Mouse (Mus musculus): Measurements from ENCODE around the gene Gm4792. TPM values are rescaled to one million over a fixed set of nuclear protein-coding genes. Genes with fewer than 3 reads are reported as not detected.

Gene Gm4792
- polyA plus RNA-seq, 1 experiment from 2014 or later: not detected

DNA sequence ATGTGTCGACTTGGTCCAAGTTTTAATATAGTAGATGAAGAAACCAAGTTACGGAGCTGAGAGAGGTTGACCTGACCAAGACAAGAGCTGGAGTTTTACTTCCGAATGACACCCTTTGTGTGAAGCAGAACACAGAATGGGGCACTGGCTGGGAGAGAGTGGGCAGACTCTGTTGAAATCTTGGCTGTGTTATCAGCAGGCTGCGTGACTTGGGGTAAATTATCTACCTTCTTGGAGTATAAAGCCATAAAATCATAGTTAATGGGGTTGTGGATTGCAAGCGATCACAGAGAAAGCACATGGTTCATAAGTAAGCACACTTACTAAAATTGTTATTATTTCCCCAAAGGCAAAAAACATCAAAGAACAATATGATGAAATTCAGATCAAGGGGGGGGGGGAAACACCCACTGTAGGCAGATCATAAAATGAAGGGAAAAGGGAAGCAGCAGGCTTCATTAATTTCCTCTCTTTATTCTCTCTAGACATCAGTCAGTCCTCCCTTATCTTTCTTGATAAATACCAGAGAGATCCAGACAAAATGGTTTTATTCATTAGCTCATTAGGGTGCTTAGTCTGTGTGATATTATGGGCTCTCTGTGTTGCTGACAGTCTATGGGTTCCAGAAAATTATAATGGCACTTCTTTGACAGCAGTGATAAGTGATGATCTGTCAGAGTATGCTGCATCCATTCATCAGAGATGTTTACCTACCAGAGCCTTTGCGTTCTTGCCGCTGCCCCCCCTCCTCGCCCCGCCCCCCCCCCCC lies 12.2 kb upstream of the Gm4792 start:
- Histone ChIP-seq H3K9me3 (ENCODE audit: low read length) (no peaks in the 10 kb centered on the region), H3K4me2 (replicated peaks; ENCODE audit: low read depth, low read length) (no peak overlapping the region), H3K36me3 (ENCODE audit: insufficient read depth, low read length) (no peaks in the 10 kb centered on the region), H3K27me3 (ENCODE audit: insufficient read depth, low read length) (peaks cover 21% of the 10 kb centered on the region), H3K4me3 (ENCODE audit: low read length) (no peak overlapping the region), H3K27ac (ENCODE audit: low read length) (no peak overlapping the region), H3K9ac (replicated peaks; ENCODE audit: low read length) (no peak overlapping the region), H3K4me1 (ENCODE audit: insufficient read depth, low read length) (peaks cover 10% of the 10 kb centered on the region; the same call in 1 of the 2 replicates)
- 53% methylated on average over 8 of the region's 9 CpGs for WGBS
- ATAC-seq (ENCODE audit: low FRiP score, low TSS enrichment): no peak

DNA sequence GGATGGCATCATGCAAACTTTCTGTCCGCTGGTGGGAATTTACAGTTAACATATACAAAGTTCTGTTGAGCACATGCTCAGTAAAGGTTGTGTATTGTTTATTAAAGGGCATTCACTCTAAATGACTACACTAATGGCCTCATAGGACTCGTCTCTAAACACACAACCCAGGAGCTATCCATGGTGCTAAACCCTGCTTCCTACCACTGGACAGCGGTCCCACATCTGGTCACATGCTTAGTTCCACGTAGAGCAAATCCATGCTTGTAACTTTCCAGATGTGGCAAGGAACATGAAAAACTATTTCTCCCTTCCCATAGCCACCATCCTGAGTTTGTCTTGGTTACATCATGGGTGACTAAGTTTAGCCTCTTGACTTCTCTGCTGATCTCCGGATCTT lies 7.0 kb upstream of the Gm4792 start:
- Histone ChIP-seq H3K4me1 (ENCODE audit: insufficient read depth, low read length) (no peaks in the 10 kb centered on the region), H3K27me3 (ENCODE audit: insufficient read depth, low read length) (peaks cover 5% of the 10 kb centered on the region; the same call in 1 of the 2 replicates), H3K4me2 (replicated peaks; ENCODE audit: low read depth, low read length) (no peak overlapping the region), H3K27ac (ENCODE audit: low read length) (no peak overlapping the region), H3K9me3 (ENCODE audit: low read length) (no peaks in the 10 kb centered on the region), H3K36me3 (ENCODE audit: insufficient read depth, low read length) (no peaks in the 10 kb centered on the region), H3K4me3 (ENCODE audit: low read length) (no peak overlapping the region), H3K9ac (replicated peaks; ENCODE audit: low read length) (no peak overlapping the region)
- no peak for ATAC-seq (ENCODE audit: low FRiP score, low TSS enrichment)
- 61% methylated on average over 5 of the region's 5 CpGs for whole genome bisulfite sequencing

DNA sequence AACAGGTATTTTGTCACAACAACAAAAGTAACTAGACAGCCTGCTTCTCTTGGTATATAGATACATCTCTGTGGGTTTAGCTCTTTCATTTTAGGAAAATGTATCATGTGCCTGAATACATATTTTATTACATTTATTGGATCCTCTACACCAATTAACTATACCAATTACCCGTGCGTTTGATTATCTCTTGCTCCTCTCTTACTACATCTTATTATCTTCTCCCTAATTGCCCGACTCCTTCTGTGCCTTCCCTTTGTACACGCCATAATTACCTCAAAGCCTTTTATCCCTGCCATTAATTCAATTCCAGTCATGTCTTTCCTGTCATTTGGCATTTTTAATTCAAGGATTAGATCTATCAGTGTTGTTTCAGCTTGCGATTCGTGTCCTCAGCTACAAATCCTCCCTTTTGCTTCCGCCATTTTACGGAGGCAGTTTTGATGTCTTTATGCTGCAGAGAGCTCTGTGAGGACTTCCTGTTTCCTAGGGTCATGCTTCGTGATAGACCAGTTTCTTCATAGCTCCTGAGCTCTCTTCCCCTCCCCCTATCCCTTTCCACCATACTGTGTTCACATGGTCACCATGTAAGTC lies 5.7 kb upstream of the Gm4792 start:
- H3K9ac ChIP-seq (replicated peaks; ENCODE audit: low read length): no peak overlapping the region
- H3K36me3 ChIP-seq (ENCODE audit: insufficient read depth, low read length): no peaks in the 10 kb centered on the region
- 83% methylated on average over 9 of the region's 9 CpGs for WGBS
- ATAC-seq (ENCODE audit: low FRiP score, low TSS enrichment): no peak
- H3K4me1 ChIP-seq (ENCODE audit: insufficient read depth, low read length): no peaks in the 10 kb centered on the region
- no peak overlapping the region for H3K4me3 ChIP-seq (ENCODE audit: low read length)
- H3K9me3 ChIP-seq (ENCODE audit: low read length): no peaks in the 10 kb centered on the region
- no peak overlapping the region for H3K4me2 ChIP-seq (replicated peaks; ENCODE audit: low read depth, low read length)
- no peaks in the 10 kb centered on the region for H3K27me3 ChIP-seq (ENCODE audit: insufficient read depth, low read length)
- no peak overlapping the region for H3K27ac ChIP-seq (ENCODE audit: low read length)

DNA sequence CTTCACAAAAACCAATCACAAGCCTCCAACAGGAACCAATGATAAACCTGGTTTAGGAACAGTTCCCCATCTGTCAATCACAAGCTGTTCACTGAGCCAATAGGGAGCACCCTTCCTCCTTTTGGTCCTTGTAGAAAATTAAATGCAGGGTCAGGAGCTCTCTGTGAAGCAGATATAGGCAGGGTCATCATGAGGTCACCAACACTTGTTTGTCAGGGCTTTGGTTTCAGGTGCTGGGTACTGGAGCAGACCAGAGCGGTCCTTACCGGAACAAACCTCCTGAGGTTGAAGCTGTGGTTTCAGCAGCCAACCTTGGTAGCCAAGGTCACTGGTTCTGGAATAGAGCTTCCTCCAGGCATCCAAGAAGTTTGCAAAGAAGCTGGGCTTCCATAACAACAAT lies 798 bp upstream of the Gm4792 start:
- H3K27ac ChIP-seq (ENCODE audit: low read length): no peak overlapping the region
- no peaks in the 10 kb centered on the region for H3K4me1 ChIP-seq (ENCODE audit: insufficient read depth, low read length)
- no peak overlapping the region for H3K9ac ChIP-seq (replicated peaks; ENCODE audit: low read length)
- 79% methylated on average over 2 of the region's 2 CpGs for WGBS
- H3K4me3 ChIP-seq (ENCODE audit: low read length): no peak overlapping the region
- H3K27me3 ChIP-seq (ENCODE audit: insufficient read depth, low read length): no peaks in the 10 kb centered on the region
- H3K4me2 ChIP-seq (replicated peaks; ENCODE audit: low read depth, low read length): no peak overlapping the region
- no peaks in the 10 kb centered on the region for H3K9me3 ChIP-seq (ENCODE audit: low read length)
- no peak for ATAC-seq (ENCODE audit: low FRiP score, low TSS enrichment)
- H3K36me3 ChIP-seq (ENCODE audit: insufficient read depth, low read length): no peaks in the 10 kb centered on the region

DNA sequence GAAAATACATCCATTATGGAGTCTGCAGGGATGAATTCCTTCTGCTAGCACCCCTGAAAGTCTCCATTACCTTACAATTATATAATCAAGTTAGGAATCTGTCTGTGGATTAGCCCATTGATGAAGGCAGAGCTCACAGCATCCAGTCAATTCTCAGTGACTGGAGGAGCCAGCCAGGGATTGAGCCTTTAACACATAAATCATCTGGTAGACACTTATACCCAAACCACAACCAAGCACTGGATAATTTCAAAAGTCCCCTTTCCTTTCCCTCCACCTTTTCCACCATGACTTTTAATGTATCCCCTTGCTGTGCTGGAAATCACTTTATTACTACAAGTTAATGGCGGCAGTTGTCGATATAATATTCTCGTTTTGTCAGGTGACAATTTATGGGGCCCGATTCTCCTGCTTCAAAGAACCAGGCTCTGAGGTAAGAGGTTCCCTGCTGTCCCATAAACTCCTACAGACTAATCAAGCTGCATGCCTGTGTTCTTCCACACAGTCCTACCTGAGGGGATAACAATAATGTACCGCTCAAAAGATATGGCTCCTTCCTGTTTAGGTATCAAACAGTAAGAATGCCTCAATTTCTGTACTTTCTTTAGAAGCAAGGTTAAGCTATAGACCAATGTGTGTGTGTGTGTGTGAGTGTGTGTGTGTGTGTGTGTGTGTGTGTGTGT lies 2.4 kb downstream of the Gm4792 start:
- 89% methylated on average over 5 of the region's 5 CpGs for WGBS
- H3K4me2 ChIP-seq (replicated peaks; ENCODE audit: low read depth, low read length): no peak overlapping the region
- no peak overlapping the region for H3K9ac ChIP-seq (replicated peaks; ENCODE audit: low read length)
- no peak overlapping the region for H3K4me3 ChIP-seq (ENCODE audit: low read length)
- no peak overlapping the region for H3K27ac ChIP-seq (ENCODE audit: low read length)
- no peaks in the 10 kb centered on the region for H3K4me1 ChIP-seq (ENCODE audit: insufficient read depth, low read length)
- H3K27me3 ChIP-seq (ENCODE audit: insufficient read depth, low read length): no peaks in the 10 kb centered on the region
- H3K36me3 ChIP-seq (ENCODE audit: insufficient read depth, low read length): no peaks in the 10 kb centered on the region
- ATAC-seq (ENCODE audit: low FRiP score, low TSS enrichment): no peak
- no peaks in the 10 kb centered on the region for H3K9me3 ChIP-seq (ENCODE audit: low read length)

DNA sequence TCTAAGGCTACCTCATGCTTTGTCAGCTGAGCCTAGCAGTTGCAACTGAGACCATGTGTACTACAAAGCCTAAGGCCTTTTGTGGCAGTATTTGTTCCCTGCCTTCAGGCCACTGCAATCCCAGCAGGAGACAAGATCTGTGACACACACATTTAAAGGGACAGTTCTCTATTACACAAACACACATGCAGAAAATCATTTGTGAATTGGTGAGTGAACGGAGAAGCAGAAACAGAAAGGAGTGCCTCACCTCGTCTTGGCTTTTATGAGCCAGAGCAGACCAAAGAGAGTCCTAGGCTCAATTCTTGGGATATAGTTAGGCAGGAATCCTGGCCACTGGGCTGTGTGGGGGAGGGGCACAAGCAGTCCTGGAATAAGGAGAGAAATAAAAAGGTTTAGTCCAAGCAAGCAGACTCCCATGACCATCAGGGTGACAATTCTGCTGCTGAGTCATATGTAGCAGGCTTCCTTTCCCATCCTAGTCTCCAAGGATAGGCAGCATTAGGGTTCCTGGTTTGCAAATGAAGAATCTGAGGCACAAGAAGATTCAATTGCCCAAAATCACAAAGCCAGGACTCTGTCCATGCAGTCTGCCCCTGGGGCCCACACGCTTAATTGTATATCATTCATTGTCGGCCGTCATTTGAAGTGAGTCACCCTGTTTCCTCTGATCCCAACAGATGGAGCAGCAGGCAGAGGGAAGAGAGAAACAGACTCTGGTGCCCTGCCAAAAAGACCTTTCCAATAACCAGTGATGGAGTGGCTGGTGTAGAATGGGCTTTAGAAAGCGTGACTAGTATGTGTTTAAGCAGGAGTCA lies 3.4 kb downstream of the Gm4792 start:
- H3K27ac ChIP-seq (ENCODE audit: low read length): no peak overlapping the region
- H3K4me1 ChIP-seq (ENCODE audit: insufficient read depth, low read length): no peaks in the 10 kb centered on the region
- no peaks in the 10 kb centered on the region for H3K27me3 ChIP-seq (ENCODE audit: insufficient read depth, low read length)
- no peaks in the 10 kb centered on the region for H3K9me3 ChIP-seq (ENCODE audit: low read length)
- H3K4me3 ChIP-seq (ENCODE audit: low read length): no peak overlapping the region
- no peak overlapping the region for H3K9ac ChIP-seq (replicated peaks; ENCODE audit: low read length)
- no peaks in the 10 kb centered on the region for H3K36me3 ChIP-seq (ENCODE audit: insufficient read depth, low read length)
- ATAC-seq (ENCODE audit: low FRiP score, low TSS enrichment): no peak
- H3K4me2 ChIP-seq (replicated peaks; ENCODE audit: low read depth, low read length): no peak overlapping the region
- 48% methylated on average over 6 of the region's 6 CpGs for WGBS

DNA sequence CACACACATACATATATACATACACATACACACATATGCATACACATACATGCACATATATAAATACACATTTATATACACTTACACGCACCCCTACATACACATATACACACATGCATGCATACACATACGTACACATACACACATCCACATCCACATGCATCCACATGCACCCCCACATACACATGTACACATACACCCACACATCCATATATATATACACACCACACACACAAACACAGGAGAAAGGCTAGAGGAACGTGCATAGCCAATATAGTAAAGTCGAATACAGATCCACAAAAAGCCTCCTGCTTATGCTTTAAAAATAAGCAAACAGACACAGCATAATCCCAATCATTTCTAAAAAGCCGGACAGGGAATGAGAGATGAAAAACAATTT lies 4.1 kb downstream of the Gm4792 start:
- H3K27ac ChIP-seq (ENCODE audit: low read length): no peak overlapping the region
- no peak for ATAC-seq (ENCODE audit: low FRiP score, low TSS enrichment)
- no peaks in the 10 kb centered on the region for H3K36me3 ChIP-seq (ENCODE audit: insufficient read depth, low read length)
- no peak overlapping the region for H3K4me3 ChIP-seq (ENCODE audit: low read length)
- no peaks in the 10 kb centered on the region for H3K9me3 ChIP-seq (ENCODE audit: low read length)
- no peaks in the 10 kb centered on the region for H3K4me1 ChIP-seq (ENCODE audit: insufficient read depth, low read length)
- no peak overlapping the region for H3K4me2 ChIP-seq (replicated peaks; ENCODE audit: low read depth, low read length)
- 89% methylated on average over 5 of the region's 5 CpGs for WGBS
- no peak overlapping the region for H3K9ac ChIP-seq (replicated peaks; ENCODE audit: low read length)
- no peaks in the 10 kb centered on the region for H3K27me3 ChIP-seq (ENCODE audit: insufficient read depth, low read length)

DNA sequence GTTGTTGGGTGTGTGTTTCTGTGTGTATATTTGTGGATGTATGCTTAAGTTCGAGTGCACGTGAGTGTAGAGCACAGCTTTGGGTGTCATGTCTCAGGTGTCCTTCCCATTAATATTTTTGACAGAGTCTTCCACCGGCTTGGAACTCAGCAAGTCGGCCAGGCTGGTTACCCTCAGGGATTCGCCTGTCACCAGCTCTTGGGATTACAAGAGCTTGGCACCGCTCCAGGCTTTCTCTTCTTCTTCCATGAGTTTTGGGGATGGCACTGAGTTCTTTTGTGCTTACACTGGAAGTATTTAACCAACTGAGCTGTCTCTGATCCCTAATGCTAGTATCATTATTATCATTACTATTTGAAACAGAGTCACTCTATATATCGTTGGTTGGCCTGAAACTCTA lies 15.7 kb downstream of the Gm4792 start:
- H3K9ac ChIP-seq (replicated peaks; ENCODE audit: low read length): no peak overlapping the region
- no peaks in the 10 kb centered on the region for H3K36me3 ChIP-seq (ENCODE audit: insufficient read depth, low read length)
- no peaks in the 10 kb centered on the region for H3K9me3 ChIP-seq (ENCODE audit: low read length)

DNA sequence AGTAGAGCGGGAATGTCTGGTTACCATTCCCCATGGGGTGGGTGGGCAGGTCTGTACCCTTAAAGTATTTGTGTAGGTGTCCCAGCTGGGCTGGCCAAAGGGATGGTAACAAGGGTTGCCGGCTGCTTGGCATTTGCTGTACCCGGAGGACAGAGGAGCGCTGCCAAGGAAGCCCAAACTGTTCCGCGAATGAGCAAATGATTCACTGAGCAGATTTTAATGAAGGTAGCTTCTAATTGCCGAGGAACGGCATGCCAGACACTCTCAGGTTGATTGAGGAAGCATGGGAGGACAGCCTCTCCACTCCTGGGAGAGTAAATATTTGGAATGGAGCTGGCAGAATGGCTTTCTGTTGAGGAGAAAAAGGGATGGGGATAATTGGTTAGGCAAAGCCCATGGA lies 16.3 kb downstream of the Gm4792 start:
- no peak for ATAC-seq (ENCODE audit: low FRiP score, low TSS enrichment)
- WGBS: 85% methylated on average over 8 of the region's 8 CpGs
- no peaks in the 10 kb centered on the region for H3K27me3 ChIP-seq (ENCODE audit: insufficient read depth, low read length)
- no peak overlapping the region for H3K4me3 ChIP-seq (ENCODE audit: low read length)
- no peaks in the 10 kb centered on the region for H3K36me3 ChIP-seq (ENCODE audit: insufficient read depth, low read length)
- H3K9ac ChIP-seq (replicated peaks; ENCODE audit: low read length): no peak overlapping the region
- no peak overlapping the region for H3K4me2 ChIP-seq (replicated peaks; ENCODE audit: low read depth, low read length)
- H3K4me1 ChIP-seq (ENCODE audit: insufficient read depth, low read length): 0 out of 2 replicates have a peak, but pooled peaks cover 7% of the 10 kb centered on the region
- no peaks in the 10 kb centered on the region for H3K9me3 ChIP-seq (ENCODE audit: low read length)
- no peak overlapping the region for H3K27ac ChIP-seq (ENCODE audit: low read length)

More for the DNA sequence above, 15.7 kb downstream of the Gm4792 start:
- H3K27me3 ChIP-seq (ENCODE audit: insufficient read depth, low read length): no peaks in the 10 kb centered on the region
- 79% methylated on average over 7 of the region's 7 CpGs for WGBS
- no peak for ATAC-seq (ENCODE audit: low FRiP score, low TSS enrichment)
- H3K4me1 ChIP-seq (ENCODE audit: insufficient read depth, low read length): 0 out of 2 replicates have a peak, but pooled peaks cover 2% of the 10 kb centered on the region
- H3K4me2 ChIP-seq (replicated peaks; ENCODE audit: low read depth, low read length): no peak overlapping the region
- H3K4me3 ChIP-seq (ENCODE audit: low read length): no peak overlapping the region
- no peak overlapping the region for H3K27ac ChIP-seq (ENCODE audit: low read length)
